Mouse (Mus musculus) left cerebral cortex, adult 2 months (tissue): ENCODE data around the gene Slc39a3. TPM values are rescaled to one million over a fixed set of nuclear protein-coding genes. Genes with fewer than 3 reads are reported as not detected.
"Not testable (repeated sequence)": the region's sequence is repeated elsewhere in the genome, so short reads cannot be mapped to it uniquely, and the experiment has no call there.

ENCODE experiments used
- DNase-seq, 2 experiments: peaks; one replicate each; pipeline ENCODE4 v3.0.0; 2021 to 2022; ENCODE audit warnings: low spot score in 2 of 2, mixed read lengths in 1 of 2; ENCODE audit errors: extremely low spot score in 1 of 2
- H3K27ac ChIP-seq: fragments of 200-600 bp; 2 replicates; pipeline ENCODE4 v1.8.1; 2022
- H3K4me3 ChIP-seq: fragments of 200-600 bp; 2 replicates; pipeline ENCODE4 v1.8.1; 2022
- CTCF ChIP-seq: fragments of 200-600 bp; IDR thresholded peaks from 2 replicates; pipeline ENCODE4 v1.8.1; 2022; ENCODE audit warnings: antibody characterized with exemption, mild to moderate bottlenecking, moderate library complexity
- intact Hi-C: fragments of 180-260 bp; cut with DNase I; formaldehyde crosslinking; loops from one replicate; pipeline ENCODE4 v1.15.1; 2025
- long read RNA-seq, 2 experiments: library from polyadenylated mRNA; stranded (forward); transcript quantifications; one replicate each; pipeline ENCODE4 v2.0.0; 2021; ENCODE audit warnings: borderline mapping rate in 2 of 2
- total RNA-seq, 2 experiments: library from RNA; stranded (reverse); gene quantifications; 2 replicates each; pipeline ENCODE4 v1.2.3; 2021

Gene Slc39a3
- total RNA-seq = 10 to 100 TPM; 61.3 to 62.5 TPM
- long read RNA-seq, experiment 1, transcript Slc39a3-205 (2 exons, 3,461 nt) = minor isoform, 7 of 212 reads
- long read RNA-seq, experiment 1, transcript Slc39a3-202 (4 exons, 3,796 nt) = major isoform, 121 of 212 reads
- long read RNA-seq, experiment 1, transcript Slc39a3-201 (4 exons, 3,680 nt) = minor isoform, 40 of 212 reads
- long read RNA-seq, experiment 1, partial matches to known transcripts = 2 of 212 reads
- long read RNA-seq, experiment 1, other reads (novel, unspliced or antisense) = 42 of 212 reads
- long read RNA-seq, experiment 2, transcript Slc39a3-202 (4 exons, 3,796 nt) = major isoform, 90 of 162 reads
- long read RNA-seq, experiment 2, transcript Slc39a3-201 (4 exons, 3,680 nt) = minor isoform, 20 of 162 reads
- long read RNA-seq, experiment 2, transcript Slc39a3-205 (2 exons, 3,461 nt) = minor isoform, 6 of 162 reads
- long read RNA-seq, experiment 2, partial matches to known transcripts = 4 of 162 reads
- long read RNA-seq, experiment 2, other reads (novel, unspliced or antisense) = 42 of 162 reads

DNA sequence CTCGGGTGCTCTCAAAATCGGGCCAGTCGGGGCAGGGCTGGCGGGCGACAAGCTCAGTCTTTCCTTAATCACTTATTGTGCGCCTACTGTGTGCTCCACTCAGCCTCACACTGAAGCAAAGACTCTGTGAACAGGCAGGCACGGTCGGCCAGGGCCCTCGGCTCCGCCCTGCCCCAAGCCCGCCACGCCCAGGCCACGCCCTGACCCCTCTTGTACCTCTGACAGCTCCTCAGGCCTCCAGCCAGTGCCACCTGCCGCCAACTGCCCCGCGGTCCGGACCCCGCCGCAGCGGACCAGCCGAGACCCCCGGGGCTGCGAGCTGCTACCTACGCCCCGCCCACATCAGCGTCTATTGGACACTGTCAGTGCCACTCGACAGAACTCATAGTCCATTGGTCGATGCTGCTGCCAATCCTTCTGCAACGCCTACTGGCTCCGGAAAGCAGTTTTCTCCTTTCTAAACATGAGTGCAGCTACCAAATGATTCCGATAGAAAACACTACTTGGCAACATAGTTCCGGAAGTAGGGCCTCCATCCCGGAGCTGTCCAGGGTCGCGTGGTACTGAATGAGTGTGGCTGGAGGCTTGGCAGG, at the start of gene Slc39a3:
TSS of gene Slc39a3 (minus strand) at position 439 of the 593 bp plus-strand sequence.
- DNase-seq = peak; percentile 98 to 99
- intact Hi-C loops = loop anchor here (1.0 kb wide), 1 partner anchor 37 kb away; no protein-coding TSS in a partner anchor
- TF ChIP-seq CTCF = no peak; the same call in 1 of the 2 replicates
- Histone ChIP-seq H3K27ac (peak within 1 kb of the TSS; percentile 92), H3K4me3 (peak within 1 kb of the TSS; percentile 99)

- intact Hi-C loops = no loop called here
- Histone ChIP-seq H3K4me3 (no peak overlapping the region), H3K27ac (no peak overlapping the region)
- TF ChIP-seq CTCF = peak; percentile 27
- no peak for DNase-seq
Observed at GRCm38 (mm10) chr10:81087021-81087420, 49.8 kb upstream of the Slc39a3 start.

GRCm38 (mm10) chr10:81082168-81082960, 45.1 kb upstream of the Slc39a3 start:
- no peak overlapping the region for H3K4me3 ChIP-seq
- intact Hi-C loops = loop anchor here (1.0 kb wide), 1 partner anchor 83 kb away; no protein-coding TSS in a partner anchor
- peak; percentile 60 to 72 for DNase-seq
- peak; percentile 87 for TF ChIP-seq CTCF
- H3K27ac ChIP-seq = no peak overlapping the region

GRCm38 (mm10) chr10:81080008-81080655, 42.9 kb upstream of the Slc39a3 start:
- TF ChIP-seq CTCF = no peak
- Histone ChIP-seq H3K27ac (no peak overlapping the region), H3K4me3 (no peak overlapping the region)
- DNase-seq = no peak
- intact Hi-C loops = no loop called here

GRCm38 (mm10) chr10:81077916-81078315, 40.7 kb upstream of the Slc39a3 start:
- DNase-seq = no peak
- no peak for TF ChIP-seq CTCF
- intact Hi-C loops = no loop called here
- H3K4me3 ChIP-seq = no peak overlapping the region
- no peak overlapping the region for H3K27ac ChIP-seq

DNA sequence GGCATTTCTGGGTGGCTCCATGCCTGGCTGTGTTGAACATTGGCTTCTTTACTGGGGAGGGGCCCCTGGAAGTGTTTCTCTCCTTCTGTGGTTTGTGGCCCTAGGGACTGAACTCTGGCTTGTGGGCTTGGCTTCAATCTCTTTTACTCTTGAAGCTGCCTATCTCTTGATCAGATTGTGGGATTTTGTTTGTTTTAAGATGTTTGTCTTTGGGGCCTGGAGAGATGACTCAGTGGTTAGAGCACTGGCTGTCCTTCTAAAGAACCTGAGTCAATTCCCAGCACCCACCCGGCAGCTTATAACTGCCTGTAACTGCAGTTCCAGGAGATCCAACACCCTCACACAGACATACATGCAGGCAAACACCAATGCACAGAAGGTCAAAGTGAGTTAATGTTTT, 39.1 kb upstream of the Slc39a3 start:
- DNase-seq = no peak
- Histone ChIP-seq H3K4me3 (no peak overlapping the region), H3K27ac (no peak overlapping the region)
- TF ChIP-seq CTCF = no peak
- intact Hi-C loops = no loop called here

- DNase-seq = no peak
- H3K4me3 ChIP-seq = no peak overlapping the region
- intact Hi-C loops = no loop called here
- TF ChIP-seq CTCF = no peak
- no peak overlapping the region for H3K27ac ChIP-seq
Observed at GRCm38 (mm10) chr10:81075734-81076133, 38.5 kb upstream of the Slc39a3 start.

- intact Hi-C loops = no loop called here
- peak; percentile 51 for TF ChIP-seq CTCF
- no peak for DNase-seq
- Histone ChIP-seq H3K4me3 (no peak overlapping the region), H3K27ac (no peak overlapping the region)
Observed at GRCm38 (mm10) chr10:81073464-81073863, 36.2 kb upstream of the Slc39a3 start.

GRCm38 (mm10) chr10:81072290-81072689, 35.1 kb upstream of the Slc39a3 start:
- no peak for TF ChIP-seq CTCF
- H3K4me3 ChIP-seq = no peak overlapping the region
- no peak overlapping the region for H3K27ac ChIP-seq
- DNase-seq = no peak
- intact Hi-C loops = no loop called here

DNA sequence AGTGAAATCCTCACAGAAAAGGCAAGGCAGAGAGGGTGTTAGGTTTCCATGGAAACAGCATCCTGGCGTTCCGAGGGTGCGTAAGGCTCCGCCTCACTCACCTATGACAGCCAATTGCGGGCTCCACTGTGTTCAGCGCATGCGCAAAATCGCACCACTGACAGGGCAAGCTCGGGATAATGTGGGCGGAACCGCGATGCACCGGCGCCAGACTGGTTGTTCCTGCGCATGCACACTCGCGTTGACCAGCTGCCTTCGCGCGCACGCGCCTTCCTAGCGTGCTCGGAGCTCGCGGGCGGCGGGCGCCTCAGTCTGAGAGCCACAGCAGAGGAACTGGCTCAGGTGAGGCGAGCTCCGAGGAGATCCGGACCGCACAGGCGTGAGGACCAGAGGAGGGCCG, 32.6 kb upstream of the Slc39a3 start, which contains the start of gene Thop1:
TSS of gene Thop1 (plus strand) at position 200 of the 400 bp plus-strand sequence.
- TF ChIP-seq CTCF = no peak
- peak; percentile 95 to 98 for DNase-seq
- H3K4me3 ChIP-seq = peak within 1 kb of the TSS; percentile 67
- H3K27ac ChIP-seq = peak within 1 kb of the TSS; percentile 90
- intact Hi-C loops = no loop called here

DNA sequence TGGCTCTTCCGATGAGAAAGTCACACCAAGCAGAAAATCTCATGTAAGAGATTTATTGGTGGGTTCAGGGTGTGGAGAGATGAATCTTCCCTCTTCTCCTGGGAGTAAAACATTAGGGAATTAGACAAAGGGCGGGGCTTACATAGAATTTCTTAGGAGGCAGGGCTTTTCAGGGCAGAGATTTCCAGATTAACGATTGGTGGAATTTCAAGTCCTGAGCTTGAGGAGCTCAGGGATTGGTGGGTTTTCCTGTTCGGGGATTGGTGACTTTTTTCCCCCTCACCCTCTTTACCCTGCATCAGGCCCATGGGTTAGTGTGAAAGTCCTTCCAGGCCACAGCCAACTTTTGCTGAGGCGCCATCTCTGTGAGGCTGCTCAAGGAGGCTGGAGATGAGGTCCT, 31.5 kb upstream of the Slc39a3 start:
- TF ChIP-seq CTCF = no peak
- DNase-seq = no peak
- intact Hi-C loops = no loop called here

DNA sequence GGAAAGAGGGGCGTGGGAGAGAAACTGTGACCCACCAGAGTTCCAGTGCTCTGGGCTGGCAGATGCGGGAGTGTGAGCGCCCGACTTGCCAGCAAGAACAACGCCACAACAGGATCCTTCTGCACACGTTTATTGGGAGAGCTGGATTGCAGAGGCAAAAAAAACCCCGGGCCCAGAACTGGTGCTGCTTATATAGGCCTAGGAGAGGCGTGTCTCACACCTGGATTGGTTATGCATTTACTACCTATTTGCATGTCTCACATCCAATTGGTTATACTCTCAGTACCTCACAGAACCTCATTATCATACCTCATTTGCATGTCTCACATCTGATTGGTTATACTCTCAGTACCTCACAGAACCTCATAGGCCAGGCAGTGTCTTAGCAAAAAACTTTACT, 27.3 kb upstream of the Slc39a3 start:
- DNase-seq, H3K4me3 ChIP-seq, intact Hi-C loops, H3K27ac ChIP-seq: not testable (repeated sequence)

More for the DNA sequence above, 31.5 kb upstream of the Slc39a3 start:
- Histone ChIP-seq H3K27ac (no peak overlapping the region; the same call in 1 of the 2 replicates), H3K4me3 (no peak overlapping the region)
